Mouse (Mus musculus): ENCODE results near the gene Kcnq1. TPM values are rescaled to one million over a fixed set of nuclear protein-coding genes. Genes with fewer than 3 reads are reported as not detected.

The Kcnq1 gene
- polyA plus RNA-seq, 1 experiment = not detected

DNA sequence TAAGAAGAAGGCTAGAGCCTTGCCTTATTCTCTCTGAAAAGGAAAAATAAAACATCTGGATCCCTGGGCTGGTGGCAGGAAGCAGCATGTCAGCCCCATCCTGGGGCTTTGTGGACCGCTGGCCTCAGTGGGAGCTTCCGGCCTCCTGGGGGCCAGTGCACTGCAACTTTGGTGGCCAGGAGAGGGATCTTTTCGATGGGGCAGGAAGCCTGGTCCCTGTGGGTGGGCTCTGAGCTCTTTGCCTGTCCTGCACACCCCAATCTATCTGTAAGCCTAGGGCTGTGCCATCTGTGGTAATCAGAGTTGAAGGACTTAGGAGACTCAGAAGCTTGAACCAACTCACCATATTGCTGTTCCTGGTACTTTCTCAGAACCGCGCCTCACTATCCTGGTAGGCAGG lies 84.7 kb downstream of the Kcnq1 start:
- peaks cover 28% of the 10 kb centered on the region for H3K27me3 ChIP-seq (ENCODE audit: control insufficient read depth, insufficient read depth, insufficient read length)
- no peak overlapping the region for H3ac ChIP-seq (ENCODE audit: control insufficient read depth, insufficient read length, low read depth)
- H3K79me3 ChIP-seq (ENCODE audit: low read depth) = no peaks in the 10 kb centered on the region
- no peaks in the 10 kb centered on the region for H3K36me3 ChIP-seq (ENCODE audit: control insufficient read depth, insufficient read depth)
- H3K79me2 ChIP-seq (ENCODE audit: control insufficient read depth, insufficient read depth) = no peaks in the 10 kb centered on the region
- TF ChIP-seq MAX (IDR thresholded peaks at IDR 0.05) (no peak), MYOD1 (IDR thresholded peaks at IDR 0.05; ENCODE audit: control insufficient read depth, insufficient read length, low read depth) (no peak), FOSL1 (IDR thresholded peaks at IDR 0.05; ENCODE audit: insufficient read depth, low read length, poor library complexity, severe bottlenecking) (no peak), MYOG (IDR thresholded peaks at IDR 0.05; ENCODE audit: control insufficient read depth, extremely low read depth, insufficient read length) (no peak), CEBPB (IDR thresholded peaks at IDR 0.05; ENCODE audit: low read depth) (no peak), USF1 (IDR thresholded peaks at IDR 0.05; ENCODE audit: low read depth) (no peak), CTCF (IDR thresholded peaks at IDR 0.05; ENCODE audit: control insufficient read depth, insufficient read depth, insufficient read length) (no peak)
- H3K4me3 ChIP-seq (ENCODE audit: insufficient read depth, poor library complexity, severe bottlenecking) = no peak overlapping the region

- peaks cover 31% of the 10 kb centered on the region for H3K27me3 ChIP-seq (ENCODE audit: control insufficient read depth, insufficient read depth, insufficient read length)
- no peaks in the 10 kb centered on the region for H3K79me3 ChIP-seq (ENCODE audit: low read depth)
- no peaks in the 10 kb centered on the region for H3K79me2 ChIP-seq (ENCODE audit: control insufficient read depth, insufficient read depth)
- no peaks in the 10 kb centered on the region for H3K36me3 ChIP-seq (ENCODE audit: control insufficient read depth, insufficient read depth)
- TF ChIP-seq MAX (IDR thresholded peaks at IDR 0.05) = no peak
- no peak for TF ChIP-seq FOSL1 (IDR thresholded peaks at IDR 0.05; ENCODE audit: insufficient read depth, low read length, poor library complexity, severe bottlenecking)
- no peak for TF ChIP-seq CEBPB (IDR thresholded peaks at IDR 0.05; ENCODE audit: low read depth)
- no peak for TF ChIP-seq CTCF (IDR thresholded peaks at IDR 0.05; ENCODE audit: control insufficient read depth, insufficient read depth, insufficient read length)
- TF ChIP-seq MYOG (IDR thresholded peaks at IDR 0.05; ENCODE audit: control insufficient read depth, extremely low read depth, insufficient read length) = no peak
- TF ChIP-seq USF1 (IDR thresholded peaks at IDR 0.05; ENCODE audit: low read depth) = no peak
- TF ChIP-seq MYOD1 (IDR thresholded peaks at IDR 0.05; ENCODE audit: control insufficient read depth, insufficient read length, low read depth) = no peak
- H3K4me3 ChIP-seq (ENCODE audit: insufficient read depth, poor library complexity, severe bottlenecking) = no peak overlapping the region
- no peak overlapping the region for H3ac ChIP-seq (ENCODE audit: control insufficient read depth, insufficient read length, low read depth)
Observed at GRCm38 (mm10) chr7:143192392-143192791, 86.2 kb downstream of the Kcnq1 start.

DNA sequence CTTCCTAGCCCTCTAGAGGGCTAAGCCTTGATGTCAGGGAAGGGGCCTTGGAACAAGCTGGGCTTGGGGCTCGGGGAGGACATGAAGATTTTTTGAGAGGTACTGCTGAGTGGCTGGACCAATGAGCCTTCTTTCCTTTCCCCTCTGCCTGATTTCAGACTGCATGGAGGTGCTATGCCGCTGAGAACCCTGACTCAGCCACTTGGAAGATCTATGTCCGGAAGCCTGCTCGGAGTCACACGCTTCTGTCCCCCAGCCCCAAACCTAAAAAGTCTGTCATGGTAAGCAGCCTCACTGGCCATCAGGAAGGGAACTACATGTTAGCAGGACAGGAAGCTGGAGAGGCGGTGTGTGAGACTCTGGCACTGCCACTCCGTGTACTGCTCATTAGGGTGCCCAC lies 87.9 kb downstream of the Kcnq1 start:
- Histone ChIP-seq H3K4me3 (ENCODE audit: insufficient read depth, poor library complexity, severe bottlenecking) (no peak overlapping the region), H3K36me3 (ENCODE audit: control insufficient read depth, insufficient read depth) (no peaks in the 10 kb centered on the region), H3K79me3 (ENCODE audit: low read depth) (no peaks in the 10 kb centered on the region), H3ac (ENCODE audit: control insufficient read depth, insufficient read length, low read depth) (no peak overlapping the region), H3K27me3 (ENCODE audit: control insufficient read depth, insufficient read depth, insufficient read length) (peaks cover 41% of the 10 kb centered on the region), H3K79me2 (ENCODE audit: control insufficient read depth, insufficient read depth) (no peaks in the 10 kb centered on the region)
- TF ChIP-seq MAX (IDR thresholded peaks at IDR 0.05) = no peak
- TF ChIP-seq CTCF (IDR thresholded peaks at IDR 0.05; ENCODE audit: control insufficient read depth, insufficient read depth, insufficient read length) = no peak
- no peak for TF ChIP-seq MYOD1 (IDR thresholded peaks at IDR 0.05; ENCODE audit: control insufficient read depth, insufficient read length, low read depth)
- TF ChIP-seq FOSL1 (IDR thresholded peaks at IDR 0.05; ENCODE audit: insufficient read depth, low read length, poor library complexity, severe bottlenecking) = no peak
- TF ChIP-seq USF1 (IDR thresholded peaks at IDR 0.05; ENCODE audit: low read depth) = no peak
- TF ChIP-seq MYOG (IDR thresholded peaks at IDR 0.05; ENCODE audit: control insufficient read depth, extremely low read depth, insufficient read length) = no peak
- TF ChIP-seq CEBPB (IDR thresholded peaks at IDR 0.05; ENCODE audit: low read depth) = no peak

DNA sequence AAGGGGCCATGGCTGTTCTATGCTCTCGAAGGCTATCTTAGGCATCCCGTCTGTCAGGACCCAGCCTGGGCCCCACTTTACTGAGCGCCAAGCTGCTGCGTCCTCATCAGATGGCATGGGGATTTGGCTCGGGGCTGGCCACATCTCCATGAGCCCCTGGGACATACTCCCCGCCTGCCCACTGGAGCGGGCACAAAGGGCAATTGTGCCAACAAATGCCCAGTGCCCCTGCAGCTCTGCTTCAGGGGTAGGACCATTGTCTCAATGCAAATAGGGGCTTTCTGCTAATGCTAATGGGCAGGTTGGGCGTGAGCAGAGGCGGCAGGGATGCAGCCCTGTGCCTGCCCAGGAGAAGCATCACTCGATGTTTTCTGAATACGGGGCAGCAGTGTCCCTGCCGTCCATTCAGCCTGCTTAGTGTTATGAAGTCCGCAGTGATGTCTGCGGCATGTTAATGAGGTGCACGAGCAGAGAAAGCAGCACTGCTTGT lies 91.8 kb downstream of the Kcnq1 start:
- Histone ChIP-seq H3K4me3 (ENCODE audit: insufficient read depth, poor library complexity, severe bottlenecking) (no peak overlapping the region), H3ac (ENCODE audit: control insufficient read depth, insufficient read length, low read depth) (no peak overlapping the region), H3K79me2 (ENCODE audit: control insufficient read depth, insufficient read depth) (no peaks in the 10 kb centered on the region), H3K79me3 (ENCODE audit: low read depth) (no peaks in the 10 kb centered on the region), H3K36me3 (ENCODE audit: control insufficient read depth, insufficient read depth) (no peaks in the 10 kb centered on the region), H3K27me3 (ENCODE audit: control insufficient read depth, insufficient read depth, insufficient read length) (peaks cover 26% of the 10 kb centered on the region)
- TF ChIP-seq MYOG (IDR thresholded peaks at IDR 0.05; ENCODE audit: control insufficient read depth, extremely low read depth, insufficient read length) (no peak), MYOD1 (IDR thresholded peaks at IDR 0.05; ENCODE audit: control insufficient read depth, insufficient read length, low read depth) (no peak)

DNA sequence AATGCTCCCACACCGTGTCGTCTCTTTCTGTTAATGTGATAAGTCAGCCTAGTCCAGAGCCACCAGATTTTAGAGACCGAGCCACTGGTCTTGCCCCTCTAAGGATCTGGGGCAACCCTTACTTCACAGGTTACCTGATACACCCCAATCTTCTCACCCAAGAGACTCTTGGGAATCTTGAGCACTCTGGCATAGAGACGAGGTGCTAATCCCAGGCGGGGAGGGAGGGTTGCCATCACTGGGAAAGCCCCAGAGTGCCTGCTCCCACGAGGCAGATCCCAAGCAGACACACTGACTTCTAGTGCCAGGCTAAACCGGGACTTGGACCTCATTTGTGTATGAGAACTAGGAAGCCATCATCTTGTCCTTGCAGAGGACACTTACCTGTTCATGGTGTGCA lies 92.3 kb downstream of the Kcnq1 start:
- no peaks in the 10 kb centered on the region for H3K79me3 ChIP-seq (ENCODE audit: low read depth)
- peaks cover 26% of the 10 kb centered on the region for H3K27me3 ChIP-seq (ENCODE audit: control insufficient read depth, insufficient read depth, insufficient read length)
- H3K4me3 ChIP-seq (ENCODE audit: insufficient read depth, poor library complexity, severe bottlenecking) = no peak overlapping the region
- no peak overlapping the region for H3ac ChIP-seq (ENCODE audit: control insufficient read depth, insufficient read length, low read depth)
- H3K79me2 ChIP-seq (ENCODE audit: control insufficient read depth, insufficient read depth) = no peaks in the 10 kb centered on the region
- TF ChIP-seq MYOG (IDR thresholded peaks at IDR 0.05; ENCODE audit: control insufficient read depth, extremely low read depth, insufficient read length) = no peak
- TF ChIP-seq MAX (IDR thresholded peaks at IDR 0.05) = no peak
- no peak for TF ChIP-seq CEBPB (IDR thresholded peaks at IDR 0.05; ENCODE audit: low read depth)
- TF ChIP-seq CTCF (IDR thresholded peaks at IDR 0.05; ENCODE audit: control insufficient read depth, insufficient read depth, insufficient read length) = no peak
- TF ChIP-seq USF1 (IDR thresholded peaks at IDR 0.05; ENCODE audit: low read depth) = no peak
- no peak for TF ChIP-seq MYOD1 (IDR thresholded peaks at IDR 0.05; ENCODE audit: control insufficient read depth, insufficient read length, low read depth)
- TF ChIP-seq FOSL1 (IDR thresholded peaks at IDR 0.05; ENCODE audit: insufficient read depth, low read length, poor library complexity, severe bottlenecking) = no peak
- H3K36me3 ChIP-seq (ENCODE audit: control insufficient read depth, insufficient read depth) = no peaks in the 10 kb centered on the region

GRCm38 (mm10) chr7:143201255-143201654 lies 95.1 kb downstream of the Kcnq1 start:
- TF ChIP-seq MYOG (IDR thresholded peaks at IDR 0.05; ENCODE audit: control insufficient read depth, extremely low read depth, insufficient read length) (no peak), CTCF (IDR thresholded peaks at IDR 0.05; ENCODE audit: control insufficient read depth, insufficient read depth, insufficient read length) (no peak), CEBPB (IDR thresholded peaks at IDR 0.05; ENCODE audit: low read depth) (no peak), MYOD1 (IDR thresholded peaks at IDR 0.05; ENCODE audit: control insufficient read depth, insufficient read length, low read depth) (no peak), FOSL1 (IDR thresholded peaks at IDR 0.05; ENCODE audit: insufficient read depth, low read length, poor library complexity, severe bottlenecking) (no peak), USF1 (IDR thresholded peaks at IDR 0.05; ENCODE audit: low read depth) (no peak), MAX (IDR thresholded peaks at IDR 0.05) (no peak)
- H3K79me2 ChIP-seq (ENCODE audit: control insufficient read depth, insufficient read depth) = no peaks in the 10 kb centered on the region
- no peak overlapping the region for H3ac ChIP-seq (ENCODE audit: control insufficient read depth, insufficient read length, low read depth)
- peaks cover 25% of the 10 kb centered on the region for H3K27me3 ChIP-seq (ENCODE audit: control insufficient read depth, insufficient read depth, insufficient read length)
- H3K79me3 ChIP-seq (ENCODE audit: low read depth) = no peaks in the 10 kb centered on the region
- H3K36me3 ChIP-seq (ENCODE audit: control insufficient read depth, insufficient read depth) = no peaks in the 10 kb centered on the region
- no peak overlapping the region for H3K4me3 ChIP-seq (ENCODE audit: insufficient read depth, poor library complexity, severe bottlenecking)

All from C2C12 (cell line).